Mouse (Mus musculus) layer of hippocampus, adult 9-11 months (tissue): ENCODE results near the gene Cpne6.

Experiments used
- DNase-seq: peaks from one replicate; pipeline ENCODE4 v3.0.0; 2022

The Cpne6 gene

GRCm38 (mm10) chr14:55505612-55506011 is 4.6 kb upstream of the Cpne6 start:
- no peak for DNase-seq

GRCm38 (mm10) chr14:55507801-55508200 is 2.4 kb upstream of the Cpne6 start:
- peak; percentile 6 for DNase-seq

GRCm38 (mm10) chr14:55509540-55509939 is 705 bp upstream of the Cpne6 start:
- no peak for DNase-seq

GRCm38 (mm10) chr14:55511037-55511436 is 792 bp downstream of the Cpne6 start:
- peak; percentile 88 for DNase-seq

- DNase-seq: no peak
These were observed 3.7 kb downstream of the Cpne6 start for GRCm38 (mm10) chr14:55513927-55514326.

GRCm38 (mm10) chr14:55515846-55516245 is 5.6 kb downstream of the Cpne6 start:
- DNase-seq: peak; percentile 4

GRCm38 (mm10) chr14:55518897-55519296 is 8.7 kb downstream of the Cpne6 start:
- DNase-seq: peak; percentile 83

GRCm38 (mm10) chr14:55519604-55520003 is 9.4 kb downstream of the Cpne6 start:
- no peak for DNase-seq

GRCm38 (mm10) chr14:55520451-55521361 is 10.5 kb downstream of the Cpne6 start:
- DNase-seq: no peak

- no peak for DNase-seq
These were observed 13.8 kb downstream of the Cpne6 start for GRCm38 (mm10) chr14:55524062-55524461.

GRCm38 (mm10) chr14:55524785-55525184 is 14.5 kb downstream of the Cpne6 start, which contains the start of gene Nrl:
Gene Nrl (minus strand): TSS chr14:55524981.
- DNase-seq: no peak

- no peak for DNase-seq
These were observed 16.4 kb downstream of the Cpne6 start for GRCm38 (mm10) chr14:55526674-55527073.

GRCm38 (mm10) chr14:55527940-55528339 is 17.7 kb downstream of the Cpne6 start:
- no peak for DNase-seq

- peak; percentile 44 for DNase-seq
These were observed 26.0 kb downstream of the Cpne6 start for GRCm38 (mm10) chr14:55536116-55536745.

GRCm38 (mm10) chr14:55540067-55540786 is 30.0 kb downstream of the Cpne6 start, which contains the start of gene Pck2:
Gene Pck2 (plus strand): TSS chr14:55540266.
- peak; percentile 88 for DNase-seq

GRCm38 (mm10) chr14:55540787-55541321 is 30.6 kb downstream of the Cpne6 start:
- DNase-seq: peak; percentile 71

- no peak for DNase-seq
These were observed 32.0 kb downstream of the Cpne6 start for GRCm38 (mm10) chr14:55542268-55542667.

- no peak for DNase-seq
These were observed 34.1 kb downstream of the Cpne6 start for GRCm38 (mm10) chr14:55544334-55544733.

- DNase-seq: no peak
These were observed 39.9 kb downstream of the Cpne6 start for GRCm38 (mm10) chr14:55550191-55550590.

- DNase-seq: no peak
These were observed 41.1 kb downstream of the Cpne6 start for GRCm38 (mm10) chr14:55551347-55551746.

GRCm38 (mm10) chr14:55551794-55552193 is 41.5 kb downstream of the Cpne6 start:
- DNase-seq: no peak

GRCm38 (mm10) chr14:55554635-55555034 is 44.4 kb downstream of the Cpne6 start:
- DNase-seq: no peak

GRCm38 (mm10) chr14:55555788-55556187 is 45.5 kb downstream of the Cpne6 start:
- DNase-seq: no peak
